ENCODE assay signal across 8 mouse cellular contexts in the genomic region with DNA sequence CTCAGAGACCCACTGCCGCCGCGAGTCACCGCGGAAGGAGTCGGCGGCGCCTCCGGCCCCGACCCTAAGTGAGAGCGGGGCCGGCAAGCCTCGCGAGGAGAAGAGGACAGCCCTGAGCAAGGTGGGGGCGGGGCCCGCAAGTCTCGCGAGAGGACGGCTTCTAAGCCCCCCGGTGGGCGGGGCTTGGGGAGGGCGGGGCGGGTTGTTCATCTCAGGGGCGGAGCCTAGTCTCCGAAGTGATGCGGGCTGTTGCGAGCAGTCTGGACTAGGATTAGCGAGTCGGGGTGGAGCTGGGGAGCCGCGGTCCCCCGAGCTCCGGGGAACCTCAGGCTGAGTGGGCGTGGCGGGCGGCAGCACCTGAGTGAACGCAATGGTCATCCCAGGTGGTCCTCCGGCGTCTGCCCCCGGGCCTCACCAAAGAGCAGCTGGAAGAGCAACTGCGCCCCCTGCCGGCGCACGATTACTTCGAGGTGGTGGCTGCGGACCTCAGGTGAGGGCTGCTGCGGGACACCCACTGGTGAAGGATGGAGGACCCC. TPM values are rescaled to one million over a fixed set of nuclear protein-coding genes. Genes with fewer than 3 reads are reported as not detected.
DNase-seq lines count a peak whose midpoint lies in the region; ATAC-seq lines count a peak whose summit lies in the region.

No protein-coding gene starts in this region.

- peaks cover 6% of the 10 kb centered on the region; the same call in 1 of the 2 replicates for H3K36me3 ChIP-seq in forebrain, embryonic 11.5 days (ENCODE audit: control insufficient read depth, insufficient read depth, low read length)
- H3K36me3 ChIP-seq in heart, embryonic 16.5 days (ENCODE audit: control insufficient read depth, insufficient read depth): peaks cover 17% of the 10 kb centered on the region
- H3K36me3 ChIP-seq in liver, embryonic 15.5 days (replicated peaks): peaks cover 22% of the 10 kb centered on the region
- peaks cover 30% of the 10 kb centered on the region for H3K36me3 ChIP-seq in neural tube, embryonic 12.5 days

- peak; percentile 94 for ATAC-seq in forebrain, embryonic 11.5 days (replicated peaks; ENCODE audit: low FRiP score)
- ATAC-seq in heart, embryonic 16.5 days (replicated peaks; ENCODE audit: extremely low read depth, insufficient read depth, low FRiP score): peak; percentile 94
- ATAC-seq in liver, embryonic 15.5 days (ENCODE audit: insufficient read depth): peak; percentile 91
- ATAC-seq in neural tube, embryonic 12.5 days (ENCODE audit: low FRiP score, low read depth): peak; percentile 96

- DNase-seq in CD8-positive naive resting alpha-beta T cell, adult 2 months (ENCODE audit: low read depth in 2 of 2, low spot score in 2 of 2): peak; percentile 94 to 96
- DNase-seq in c-Kit-positive CD71-negative TER-119-negative erythroid progenitor cells, embryonic 14.5 days (ENCODE audit: low read depth): peak; percentile 92
- peak; percentile 100 for DNase-seq in forebrain, embryonic 11.5 days (ENCODE audit: low spot score)
- peak; percentile 97 to 100 for DNase-seq in kidney, postnatal 36 days
- peak; percentile 93 for DNase-seq in telencephalon, adult 2 months (ENCODE audit: low read depth, low spot score)

- peaks cover 2% of the 10 kb centered on the region; the same call in 1 of the 2 replicates for H3K4me1 ChIP-seq in forebrain, embryonic 11.5 days (replicated peaks; ENCODE audit: control insufficient read depth, insufficient read depth, low read length)
- peaks cover 11% of the 10 kb centered on the region for H3K4me1 ChIP-seq in heart, embryonic 16.5 days (ENCODE audit: control insufficient read depth, insufficient read depth, low read length)
- peaks cover 21% of the 10 kb centered on the region for H3K4me1 ChIP-seq in liver, embryonic 15.5 days (replicated peaks)
- H3K4me1 ChIP-seq in neural tube, embryonic 12.5 days: peaks cover 16% of the 10 kb centered on the region

- no peaks in the 10 kb centered on the region for H3K27me3 ChIP-seq in forebrain, embryonic 11.5 days (ENCODE audit: control insufficient read depth, insufficient read depth, low read length)
- no peaks in the 10 kb centered on the region for H3K27me3 ChIP-seq in heart, embryonic 16.5 days (ENCODE audit: control insufficient read depth, insufficient read depth, low read length)
- no peaks in the 10 kb centered on the region for H3K27me3 ChIP-seq in liver, embryonic 15.5 days
- H3K27me3 ChIP-seq in neural tube, embryonic 12.5 days (replicated peaks): no peaks in the 10 kb centered on the region

- H3K9me3 ChIP-seq in forebrain, embryonic 11.5 days (ENCODE audit: control insufficient read depth, low read length): no peaks in the 10 kb centered on the region
- H3K9me3 ChIP-seq in heart, embryonic 16.5 days (replicated peaks; ENCODE audit: control insufficient read depth, low read length): no peaks in the 10 kb centered on the region
- no peaks in the 10 kb centered on the region for H3K9me3 ChIP-seq in liver, embryonic 15.5 days (replicated peaks)
- no peaks in the 10 kb centered on the region for H3K9me3 ChIP-seq in neural tube, embryonic 12.5 days

- under 1% methylated on average over 40 of the region's 47 CpGs for WGBS in forebrain, embryonic 11.5 days
- WGBS in heart, embryonic 16.5 days: under 1% methylated on average over 45 of the region's 47 CpGs
- under 1% methylated on average over 46 of the region's 47 CpGs for WGBS in liver, embryonic 15.5 days (ENCODE audit: insufficient replicate concordance)
- WGBS in neural tube, embryonic 12.5 days: 1% methylated on average over 46 of the region's 47 CpGs

- peak overlapping the region; percentile 97 for H3K27ac ChIP-seq in forebrain, embryonic 11.5 days (ENCODE audit: low read depth, low read length)
- peak overlapping the region; percentile 97 for H3K27ac ChIP-seq in heart, embryonic 16.5 days (ENCODE audit: low read length)
- H3K27ac ChIP-seq in liver, embryonic 15.5 days (replicated peaks): peak overlapping the region; percentile 97
- H3K27ac ChIP-seq in neural tube, embryonic 12.5 days: peak overlapping the region; percentile 90

- peak overlapping the region; percentile 74 for H3K4me2 ChIP-seq in forebrain, embryonic 11.5 days (ENCODE audit: low read depth, low read length, severe bottlenecking)
- peak overlapping the region; percentile 71 for H3K4me2 ChIP-seq in heart, embryonic 16.5 days (ENCODE audit: low read depth, low read length)
- H3K4me2 ChIP-seq in liver, embryonic 15.5 days: peak overlapping the region; percentile 81
- peak overlapping the region; percentile 74 for H3K4me2 ChIP-seq in neural tube, embryonic 12.5 days (replicated peaks)

- peak overlapping the region; percentile 98 for H3K9ac ChIP-seq in forebrain, embryonic 11.5 days (ENCODE audit: low read length)
- peak overlapping the region; percentile 97 for H3K9ac ChIP-seq in heart, embryonic 16.5 days (ENCODE audit: low read length)
- peak overlapping the region; percentile 89 for H3K9ac ChIP-seq in liver, embryonic 15.5 days
- H3K9ac ChIP-seq in neural tube, embryonic 12.5 days: peak overlapping the region; percentile 76

- peak overlapping the region; percentile 68 for H3K4me3 ChIP-seq in forebrain, embryonic 11.5 days (ENCODE audit: low read depth, low read length)
- H3K4me3 ChIP-seq in heart, embryonic 16.5 days (ENCODE audit: low read length): peak overlapping the region; percentile 75
- H3K4me3 ChIP-seq in liver, embryonic 15.5 days (replicated peaks): peak overlapping the region; percentile 67
- peak overlapping the region; percentile 54 for H3K4me3 ChIP-seq in neural tube, embryonic 12.5 days

RNA-seq across cellular contexts. Expression of a gene that starts 0.4 kb away (rescaled TPM):
- 42.9 and 45.4 TPM in 2 replicates for polyA plus RNA-seq in forebrain, embryonic 11.5 days (2014; fragmentation: Nextera tagmentation; extraction: Ambion mirVana)
- 24.1 and 28.0 TPM in 2 replicates for polyA plus RNA-seq in heart, embryonic 16.5 days (2015; fragmentation: Nextera tagmentation; extraction: Ambion mirVana)
- polyA plus RNA-seq in liver, embryonic 15.5 days (2015; fragmentation: Nextera tagmentation; extraction: Ambion mirVana): 11.0 and 11.2 TPM in 2 replicates
- 41.0 and 44.0 TPM in 2 replicates for polyA plus RNA-seq in neural tube, embryonic 12.5 days (2016; fragmentation: Nextera tagmentation; extraction: Ambion mirVana)

RNA-seq across cellular contexts. Expression of a gene that starts 28.4 kb away (rescaled TPM):
- polyA plus RNA-seq in forebrain, embryonic 11.5 days (2014; fragmentation: Nextera tagmentation; extraction: Ambion mirVana): 245 and 247 TPM in 2 replicates
- 98.7 and 102 TPM in 2 replicates for polyA plus RNA-seq in heart, embryonic 16.5 days (2015; fragmentation: Nextera tagmentation; extraction: Ambion mirVana)
- 42.8 and 46.4 TPM in 2 replicates for polyA plus RNA-seq in liver, embryonic 15.5 days (2015; fragmentation: Nextera tagmentation; extraction: Ambion mirVana)
- polyA plus RNA-seq in neural tube, embryonic 12.5 days (2016; fragmentation: Nextera tagmentation; extraction: Ambion mirVana): 202 and 221 TPM in 2 replicates

RNA-seq across cellular contexts. Expression of a gene that starts 52.4 kb away (rescaled TPM):
- polyA plus RNA-seq in forebrain, embryonic 11.5 days (2014; fragmentation: Nextera tagmentation; extraction: Ambion mirVana): not detected in 2 replicates
- not detected in 2 replicates for polyA plus RNA-seq in heart, embryonic 16.5 days (2015; fragmentation: Nextera tagmentation; extraction: Ambion mirVana)
- not detected in 2 replicates for polyA plus RNA-seq in liver, embryonic 15.5 days (2015; fragmentation: Nextera tagmentation; extraction: Ambion mirVana)
- not detected in 2 replicates for polyA plus RNA-seq in neural tube, embryonic 12.5 days (2016; fragmentation: Nextera tagmentation; extraction: Ambion mirVana)

Comparison
In these comparisons a context has a peak if more than half of its experiments do, and no peak if none do; other contexts are left out.
1. Peak in every context shown above with its lines: DNase-seq, ATAC-seq, H3K4me3 ChIP-seq and H3K27ac ChIP-seq.